Mouse (Mus musculus) myocyte (in vitro differentiated cells): ENCODE results near the gene Arg2.

Source experiments
- CEBPB ChIP-seq: IDR thresholded peaks from 2 replicates; pipeline ENCODE4 v1.6.1; 2011; ENCODE audit warnings: mild to moderate bottlenecking, moderate library complexity; ENCODE audit not compliant: poor library complexity, insufficient read depth, severe bottlenecking
- E2F4 ChIP-seq: IDR thresholded peaks from one replicate; pipeline ENCODE4 v1.6.1; 2011; ENCODE audit warnings: mild to moderate bottlenecking, control low read depth, moderate library complexity; ENCODE audit not compliant: insufficient read depth
- MAX ChIP-seq: IDR thresholded peaks from one replicate; pipeline ENCODE4 v1.6.1; 2011; ENCODE audit warnings: low read depth, mild to moderate bottlenecking, control low read depth
- MYOD1 ChIP-seq, 3 experiments: IDR thresholded peaks; one replicate each; pipeline ENCODE4 v1.6.1; 2011; ENCODE audit warnings: control low read depth in 2 of 3, low read depth in 2 of 3, mild to moderate bottlenecking in 2 of 3, moderate library complexity in 1 of 3; ENCODE audit not compliant: insufficient read length in 2 of 3, control insufficient read depth in 1 of 3
- MYOG ChIP-seq, 3 experiments: IDR thresholded peaks; one replicate each; pipeline ENCODE4 v1.6.1; 2011; ENCODE audit warnings: control low read depth in 2 of 3, low read depth in 2 of 3, mild to moderate bottlenecking in 2 of 3; ENCODE audit not compliant: insufficient read length in 2 of 3, control insufficient read depth in 1 of 3, insufficient read depth in 1 of 3
- POLR2A ChIP-seq: IDR thresholded peaks from one replicate; pipeline ENCODE4 v1.6.1; 2011; ENCODE audit warnings: low read depth, mild to moderate bottlenecking, control low read depth, moderate library complexity; ENCODE audit not compliant: insufficient read length
- SRF ChIP-seq: IDR thresholded peaks from one replicate; pipeline ENCODE4 v1.6.1; 2011; ENCODE audit warnings: low read depth; ENCODE audit not compliant: control insufficient read depth, insufficient read length
- TCF12 ChIP-seq: IDR thresholded peaks from one replicate; pipeline ENCODE4 v1.6.1; 2011; ENCODE audit warnings: mild to moderate bottlenecking, control low read depth; ENCODE audit not compliant: poor library complexity, insufficient read depth, severe bottlenecking
- TCF3 ChIP-seq: IDR thresholded peaks from one replicate; pipeline ENCODE4 v1.6.1; 2011; ENCODE audit warnings: low read depth, control low read depth; ENCODE audit not compliant: insufficient read length
- USF1 ChIP-seq: IDR thresholded peaks from one replicate; pipeline ENCODE4 v1.6.1; 2011; ENCODE audit warnings: low read depth, mild to moderate bottlenecking, control low read depth, moderate library complexity

DNA sequence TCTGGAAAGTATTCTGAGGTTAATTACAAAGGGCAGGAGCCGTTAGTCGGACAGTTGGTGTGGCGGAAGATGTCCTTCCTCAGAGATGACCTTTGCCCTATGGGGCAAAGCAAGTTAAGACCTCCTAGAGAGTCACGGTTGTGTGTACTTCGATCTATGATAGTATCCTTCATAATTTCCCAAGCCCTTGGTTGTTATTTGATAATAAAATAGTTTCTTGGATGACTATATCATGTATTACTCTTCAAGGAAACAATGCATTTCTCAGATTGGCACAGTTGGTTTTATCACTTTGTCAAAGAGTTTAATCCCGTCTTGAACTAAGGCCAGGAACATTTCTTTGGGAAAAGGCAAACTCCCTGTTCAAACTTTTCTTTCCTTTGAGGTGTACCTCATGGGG is 61.6 kb downstream of the Arg2 start, which contains the start of gene Rdh11:
- TF ChIP-seq MAX (no peak), MYOD1 (IDR thresholded peaks at IDR 0.05; ENCODE audit: control insufficient read depth in 1 of 3, insufficient read length in 2 of 3, low read depth in 2 of 3) (no peak), POLR2A (no peak), TCF12 (no peak), USF1 (no peak), E2F4 (no peak), TCF3 (no peak), SRF (no peak), MYOG (IDR thresholded peaks at IDR 0.05; ENCODE audit: control insufficient read depth in 1 of 3, insufficient read depth in 1 of 3, insufficient read length in 2 of 3, low read depth in 2 of 3) (no peak), CEBPB (no peak)
